Mouse (Mus musculus): ENCODE results near the gene Gm10097.

DNA sequence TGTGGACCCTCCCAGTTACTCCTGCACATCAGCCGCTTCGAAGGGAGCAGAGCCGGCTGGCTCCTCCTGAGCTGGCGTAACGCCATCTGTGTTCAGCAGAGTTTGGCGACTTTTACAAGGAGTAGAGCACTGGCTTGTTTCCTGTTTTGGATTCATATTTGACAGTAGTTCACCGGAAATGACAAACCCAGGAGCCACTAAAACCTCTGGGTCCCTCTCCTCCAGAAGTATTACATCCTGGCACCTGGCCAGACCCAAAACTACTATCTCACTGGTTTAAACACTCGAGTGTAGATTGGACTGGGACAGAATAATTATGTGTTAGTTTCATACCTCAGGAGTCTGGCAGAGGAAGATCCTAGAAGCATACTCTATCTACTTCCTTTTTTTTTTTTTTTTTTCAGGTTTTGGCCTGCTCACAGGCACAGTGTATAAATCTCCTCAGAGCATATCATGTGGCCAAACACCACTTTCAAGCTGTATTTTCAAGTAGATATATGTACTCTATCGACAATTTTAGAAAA is 11.0 kb downstream of the Gm10097 start:
- no peak for TF ChIP-seq CTCF (IDR thresholded peaks at IDR 0.05; ENCODE audit: extremely low read depth, insufficient read depth, low read length)
- TF ChIP-seq POLR2A (IDR thresholded peaks at IDR 0.05; ENCODE audit: extremely low read depth, insufficient read depth, low read length) = no peak

Data from cortical plate, adult 2 months (tissue).